Mouse (Mus musculus) C2C12 (cell line): ENCODE data around the gene Kcnn3. TPM values are rescaled to one million over a fixed set of nuclear protein-coding genes. Genes with fewer than 3 reads are reported as not detected.

Source experiments
- H3K27me3 ChIP-seq: one replicate; pipeline ENCODE4 v1.6.1; 2011; ENCODE audit not compliant: control insufficient read depth, insufficient read depth, insufficient read length
- H3K36me3 ChIP-seq: one replicate; pipeline ENCODE4 v1.6.1; 2011; ENCODE audit not compliant: control insufficient read depth, insufficient read depth
- H3K4me3 ChIP-seq: one replicate; pipeline ENCODE4 v1.5.1; 2011; ENCODE audit warnings: mild to moderate bottlenecking, control low read depth; ENCODE audit not compliant: poor library complexity, insufficient read depth, severe bottlenecking
- H3K79me2 ChIP-seq: one replicate; pipeline ENCODE4 v1.6.1; 2011; ENCODE audit not compliant: control insufficient read depth, insufficient read depth
- H3K79me3 ChIP-seq: one replicate; pipeline ENCODE4 v1.6.1; 2011; ENCODE audit warnings: low read depth, control low read depth
- H3ac ChIP-seq: one replicate; pipeline ENCODE3; 2011; ENCODE audit warnings: low read depth; ENCODE audit not compliant: control insufficient read depth, insufficient read length
- CEBPB ChIP-seq: IDR thresholded peaks from one replicate; pipeline ENCODE4 v1.6.1; 2011; ENCODE audit warnings: low read depth, mild to moderate bottlenecking, control low read depth, moderate library complexity
- CTCF ChIP-seq: IDR thresholded peaks from one replicate; pipeline ENCODE4 v1.5.1; 2011; ENCODE audit not compliant: control insufficient read depth, insufficient read depth, insufficient read length
- FOSL1 ChIP-seq: IDR thresholded peaks from one replicate; pipeline ENCODE4 v1.8.0; 2011; ENCODE audit warnings: mild to moderate bottlenecking, low read length; ENCODE audit not compliant: poor library complexity, insufficient read depth, severe bottlenecking
- MAX ChIP-seq: IDR thresholded peaks from one replicate; pipeline ENCODE4 v1.6.1; 2011; ENCODE audit warnings: mild to moderate bottlenecking, control low read depth
- MYOD1 ChIP-seq: IDR thresholded peaks from one replicate; pipeline ENCODE4 v1.6.1; 2011; ENCODE audit warnings: low read depth; ENCODE audit not compliant: control insufficient read depth, insufficient read length
- MYOG ChIP-seq: IDR thresholded peaks from one replicate; pipeline ENCODE4 v1.6.1; 2011; ENCODE audit not compliant: control insufficient read depth, insufficient read length; ENCODE audit errors: extremely low read depth
- USF1 ChIP-seq: IDR thresholded peaks from one replicate; pipeline ENCODE4 v1.6.1; 2011; ENCODE audit warnings: low read depth, mild to moderate bottlenecking, control low read depth, moderate library complexity
- polyA plus RNA-seq: library from polyadenylated mRNA; unstranded; fragments of >200 nt; fragmentation: generic; extraction: Trizol; gene quantifications from one replicate; pipeline ENCODE4 v1.2.1, GENCODE M21; 2012; ENCODE audit warnings: missing spikeins

The Kcnn3 gene
- polyA plus RNA-seq, 1 experiment: 0.01 TPM

GRCm38 (mm10) chr3:89688694-89689581 lies 169.0 kb downstream of the Kcnn3 start:
- H3K4me3 ChIP-seq: no peak overlapping the region
- H3K27me3 ChIP-seq: peaks cover 2% of the 10 kb centered on the region
- no peaks in the 10 kb centered on the region for H3K79me2 ChIP-seq
- no peak overlapping the region for H3ac ChIP-seq
- TF ChIP-seq CTCF (peak; percentile 93), MYOG (no peak)
- H3K36me3 ChIP-seq: no peaks in the 10 kb centered on the region
- no peaks in the 10 kb centered on the region for H3K79me3 ChIP-seq

- TF ChIP-seq USF1 (no peak), CEBPB (no peak), CTCF (no peak), MAX (no peak), FOSL1 (no peak), MYOD1 (no peak), MYOG (no peak)
- H3K79me3 ChIP-seq: no peaks in the 10 kb centered on the region
- no peak overlapping the region for H3K4me3 ChIP-seq
- no peaks in the 10 kb centered on the region for H3K79me2 ChIP-seq
- no peaks in the 10 kb centered on the region for H3K36me3 ChIP-seq
- H3ac ChIP-seq: no peak overlapping the region
- H3K27me3 ChIP-seq: peaks cover 5% of the 10 kb centered on the region
Measured at GRCm38 (mm10) chr3:89691776-89692175, 171.8 kb downstream of the Kcnn3 start.

DNA sequence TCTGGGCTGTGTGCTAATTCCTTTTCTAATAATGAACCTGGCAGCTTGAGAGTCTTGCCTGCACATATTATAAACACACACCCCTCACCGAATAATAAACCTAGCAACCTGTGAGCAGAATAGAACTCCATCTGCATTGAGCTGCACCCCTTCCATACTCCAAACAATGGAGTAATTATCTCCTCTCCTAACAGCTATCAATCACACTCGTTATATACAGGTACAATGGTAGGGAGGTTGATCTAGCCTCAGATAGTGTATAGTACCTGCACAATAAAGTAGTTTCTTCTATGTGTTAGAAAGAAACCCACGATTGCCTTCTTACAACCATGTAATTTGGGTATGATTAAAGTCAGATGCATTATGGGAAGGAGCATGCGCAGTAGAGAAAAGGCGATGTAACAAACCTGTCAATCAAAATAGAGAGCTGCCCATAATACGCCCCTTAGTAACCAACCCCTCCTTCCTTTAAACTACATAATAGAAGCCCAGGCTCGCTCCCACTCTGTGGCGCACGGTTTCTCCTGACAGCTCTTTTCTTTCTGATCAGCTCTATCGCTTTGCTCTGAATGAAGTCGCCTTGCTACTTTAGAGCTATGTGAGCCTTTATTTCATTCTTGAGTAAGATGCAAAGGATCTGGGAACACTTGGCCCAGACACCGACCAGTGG lies 176.3 kb downstream of the Kcnn3 start:
- Histone ChIP-seq H3K27me3 (peaks cover 21% of the 10 kb centered on the region), H3K4me3 (no peak overlapping the region), H3ac (no peak overlapping the region), H3K79me2 (no peaks in the 10 kb centered on the region), H3K79me3 (no peaks in the 10 kb centered on the region), H3K36me3 (no peaks in the 10 kb centered on the region)
- TF ChIP-seq USF1 (no peak), CTCF (no peak), MYOD1 (no peak), MAX (no peak), MYOG (no peak), CEBPB (no peak), FOSL1 (no peak)

DNA sequence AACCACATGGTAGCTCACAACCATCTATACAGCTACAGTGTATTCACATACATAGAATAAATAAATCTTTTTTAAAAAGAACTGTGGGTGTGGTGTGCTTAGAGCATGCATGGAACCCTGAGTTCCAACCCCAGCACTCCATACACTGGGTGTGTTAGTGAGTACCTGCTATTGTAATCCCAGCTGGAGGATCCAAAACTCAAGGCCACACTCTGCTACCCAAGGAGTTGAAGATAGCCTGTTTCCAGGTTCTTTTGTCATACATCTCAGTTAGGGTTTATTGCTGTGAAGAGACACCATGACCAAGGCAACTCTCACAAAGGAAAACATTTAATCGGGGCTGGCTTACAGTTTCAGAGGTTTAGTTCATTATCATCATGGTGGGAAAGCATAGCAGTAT lies 179.0 kb downstream of the Kcnn3 start:
- no peaks in the 10 kb centered on the region for H3K79me3 ChIP-seq
- H3ac ChIP-seq: no peak overlapping the region
- peaks cover 25% of the 10 kb centered on the region for H3K27me3 ChIP-seq
- no peaks in the 10 kb centered on the region for H3K79me2 ChIP-seq
- H3K4me3 ChIP-seq: no peak overlapping the region
- no peaks in the 10 kb centered on the region for H3K36me3 ChIP-seq
- TF ChIP-seq MAX (no peak), CEBPB (no peak), FOSL1 (no peak), CTCF (no peak), MYOD1 (no peak), USF1 (no peak), MYOG (no peak)

DNA sequence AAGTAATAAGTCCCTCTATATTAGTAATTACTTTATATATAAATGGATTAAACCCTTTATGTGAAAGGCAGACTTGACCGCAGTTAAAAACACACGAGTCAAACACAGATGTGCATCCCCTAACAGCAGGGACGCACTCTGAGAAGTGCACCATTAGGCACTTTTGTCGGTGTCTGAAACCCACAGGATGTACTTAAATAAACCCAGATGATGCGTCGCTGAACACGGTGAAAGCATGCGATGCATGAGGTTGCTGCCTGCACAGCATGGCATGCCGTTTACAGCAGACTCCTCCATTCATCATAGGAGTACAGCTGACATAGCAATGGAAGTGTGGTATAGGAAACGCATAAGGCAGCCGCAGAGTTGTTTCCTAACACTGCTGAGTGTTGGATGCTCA lies 180.5 kb downstream of the Kcnn3 start:
- no peak overlapping the region for H3K4me3 ChIP-seq
- no peaks in the 10 kb centered on the region for H3K36me3 ChIP-seq
- H3K27me3 ChIP-seq: peaks cover 27% of the 10 kb centered on the region
- no peaks in the 10 kb centered on the region for H3K79me3 ChIP-seq
- no peak overlapping the region for H3ac ChIP-seq
- TF ChIP-seq MYOG (no peak), USF1 (no peak), CTCF (no peak), MAX (no peak), CEBPB (no peak), MYOD1 (no peak), FOSL1 (no peak)
- H3K79me2 ChIP-seq: no peaks in the 10 kb centered on the region

DNA sequence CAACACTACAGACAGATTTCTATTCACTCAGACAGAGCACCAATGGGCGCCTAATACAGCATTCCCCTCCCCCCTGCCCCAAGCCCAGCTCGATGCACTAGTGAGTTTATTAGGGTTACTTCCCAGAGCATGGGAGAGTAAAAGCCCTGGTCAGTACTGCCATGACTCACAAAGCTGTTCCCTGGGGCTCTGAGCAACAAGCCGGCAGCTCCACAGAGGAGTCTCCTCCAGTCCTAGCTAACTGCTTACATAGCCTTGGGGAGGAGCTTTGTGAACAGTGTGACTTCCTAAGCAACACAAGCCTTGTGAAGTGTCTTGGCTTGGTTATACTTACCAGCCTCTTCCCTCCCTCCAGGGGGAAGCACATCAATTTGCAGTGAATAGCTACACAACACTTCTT lies 183.6 kb downstream of the Kcnn3 start:
- no peak overlapping the region for H3K4me3 ChIP-seq
- TF ChIP-seq MYOD1: no peak
- no peak for TF ChIP-seq MAX
- no peak for TF ChIP-seq FOSL1
- TF ChIP-seq USF1: no peak
- no peak for TF ChIP-seq MYOG
- no peaks in the 10 kb centered on the region for H3K79me3 ChIP-seq
- H3K36me3 ChIP-seq: no peaks in the 10 kb centered on the region
- no peak overlapping the region for H3ac ChIP-seq
- H3K27me3 ChIP-seq: peaks cover 25% of the 10 kb centered on the region
- H3K79me2 ChIP-seq: no peaks in the 10 kb centered on the region
